Comparison of ENCODE assay signal across 10 mouse cellular contexts in genomic region chr4:101601758-101602157, GRCm38 (mm10). TPM values are rescaled to one million over a fixed set of nuclear protein-coding genes. Genes with fewer than 3 reads are reported as not detected.
A peak's percentile ranks its signal among the peaks of the same experiment; 100 is the strongest.
DNase-seq lines count a peak whose midpoint lies in the region; ATAC-seq and TF ChIP-seq lines count a peak whose summit lies in the region.
"Had no signal": no experiment of that assay in that cellular context is flagged by ENCODE, and none has a peak within 500 bp of the region (broad histone marks: within the 10 kb centered on the region; RNA-seq: fewer than 3 reads in every experiment).

No protein-coding gene starts in this region.

- no peak for DNase-seq in forebrain, postnatal 0 days
- peak; percentile 16 for DNase-seq in embryonic facial prominence, embryonic 10.5 days (ENCODE audit: low spot score)
- peak; percentile 47 for DNase-seq in thymus, postnatal 0 days (ENCODE audit: low spot score)
- DNase-seq in layer of hippocampus, adult 18-20 months (ENCODE audit: low spot score in 2 of 2): no peak
- DNase-seq in right cerebral cortex, adult 2 months (ENCODE audit: low spot score in 2 of 2): no peak

- no peak overlapping the region for H3K9ac ChIP-seq in forebrain, postnatal 0 days
- no peak overlapping the region for H3K9ac ChIP-seq in forebrain, embryonic 13.5 days
- no peak overlapping the region for H3K9ac ChIP-seq in midbrain, embryonic 16.5 days (ENCODE audit: low read depth, low read length)
- no peak overlapping the region for H3K9ac ChIP-seq in midbrain, embryonic 13.5 days (replicated peaks)
- H3K9ac ChIP-seq: embryonic facial prominence, embryonic 15.5 days; intestine, embryonic 15.5 days had no signal

- H3K27me3 ChIP-seq in forebrain, postnatal 0 days (ENCODE audit: insufficient read depth, low read length): no peaks in the 10 kb centered on the region
- H3K27me3 ChIP-seq in forebrain, embryonic 13.5 days: no peaks in the 10 kb centered on the region
- no peaks in the 10 kb centered on the region for H3K27me3 ChIP-seq in midbrain, embryonic 16.5 days (ENCODE audit: control insufficient read depth, insufficient read depth, low read depth, low read length)
- no peaks in the 10 kb centered on the region for H3K27me3 ChIP-seq in midbrain, embryonic 13.5 days
- no peaks in the 10 kb centered on the region for H3K27me3 ChIP-seq in embryonic facial prominence, embryonic 10.5 days (replicated peaks; ENCODE audit: low read depth, poor library complexity, severe bottlenecking)
- H3K27me3 ChIP-seq: embryonic facial prominence, embryonic 15.5 days; intestine, embryonic 15.5 days had no signal

- H3K9me3 ChIP-seq in forebrain, postnatal 0 days (ENCODE audit: low read length): no peaks in the 10 kb centered on the region
- no peaks in the 10 kb centered on the region for H3K9me3 ChIP-seq in forebrain, embryonic 13.5 days (replicated peaks)
- no peaks in the 10 kb centered on the region for H3K9me3 ChIP-seq in midbrain, embryonic 16.5 days (replicated peaks; ENCODE audit: control insufficient read depth, low read length, poor library complexity, severe bottlenecking)
- H3K9me3 ChIP-seq in midbrain, embryonic 13.5 days: no peaks in the 10 kb centered on the region
- H3K9me3 ChIP-seq in embryonic facial prominence, embryonic 10.5 days: no peaks in the 10 kb centered on the region
- H3K9me3 ChIP-seq: embryonic facial prominence, embryonic 15.5 days; intestine, embryonic 15.5 days had no signal

- peak; percentile 56 for TF ChIP-seq CTCF in forebrain, postnatal 0 days (IDR thresholded peaks at IDR 0.05; ENCODE audit: low read depth)

- H3K4me3 ChIP-seq in forebrain, postnatal 0 days (ENCODE audit: low read depth, low read length): no peak overlapping the region
- no peak overlapping the region for H3K4me3 ChIP-seq in forebrain, embryonic 13.5 days
- no peak overlapping the region for H3K4me3 ChIP-seq in midbrain, embryonic 16.5 days (ENCODE audit: low read depth, low read length)
- no peak overlapping the region for H3K4me3 ChIP-seq in midbrain, embryonic 13.5 days (replicated peaks)
- no peak overlapping the region for H3K4me3 ChIP-seq in embryonic facial prominence, embryonic 10.5 days
- H3K4me3 ChIP-seq: embryonic facial prominence, embryonic 15.5 days; intestine, embryonic 15.5 days had no signal

- no peak overlapping the region for H3K4me2 ChIP-seq in forebrain, postnatal 0 days (ENCODE audit: low read depth)
- no peak overlapping the region for H3K4me2 ChIP-seq in forebrain, embryonic 13.5 days
- no peak overlapping the region for H3K4me2 ChIP-seq in midbrain, embryonic 16.5 days (ENCODE audit: low read length)
- no peak overlapping the region for H3K4me2 ChIP-seq in midbrain, embryonic 13.5 days (replicated peaks)
- H3K4me2 ChIP-seq: embryonic facial prominence, embryonic 15.5 days; intestine, embryonic 15.5 days had no signal

- no peak overlapping the region for H3K27ac ChIP-seq in forebrain, postnatal 0 days (ENCODE audit: low read depth, low read length)
- no peak overlapping the region for H3K27ac ChIP-seq in forebrain, embryonic 13.5 days
- H3K27ac ChIP-seq in midbrain, embryonic 16.5 days (ENCODE audit: low read length): no peak overlapping the region
- no peak overlapping the region for H3K27ac ChIP-seq in midbrain, embryonic 13.5 days
- H3K27ac ChIP-seq in embryonic facial prominence, embryonic 10.5 days (replicated peaks): no peak overlapping the region
- H3K27ac ChIP-seq: embryonic facial prominence, embryonic 15.5 days; intestine, embryonic 15.5 days had no signal

- H3K4me1 ChIP-seq in forebrain, postnatal 0 days (ENCODE audit: insufficient read depth): no peaks in the 10 kb centered on the region
- H3K4me1 ChIP-seq in forebrain, embryonic 13.5 days: no peaks in the 10 kb centered on the region
- no peaks in the 10 kb centered on the region for H3K4me1 ChIP-seq in midbrain, embryonic 16.5 days (ENCODE audit: control insufficient read depth, insufficient read depth, low read length)
- no peaks in the 10 kb centered on the region for H3K4me1 ChIP-seq in midbrain, embryonic 13.5 days (replicated peaks)
- no peaks in the 10 kb centered on the region for H3K4me1 ChIP-seq in embryonic facial prominence, embryonic 10.5 days
- H3K4me1 ChIP-seq: embryonic facial prominence, embryonic 15.5 days; intestine, embryonic 15.5 days had no signal

- H3K36me3 ChIP-seq in forebrain, postnatal 0 days (ENCODE audit: insufficient read depth): peaks cover 10% of the 10 kb centered on the region; the same call in 1 of the 2 replicates
- H3K36me3 ChIP-seq in forebrain, embryonic 13.5 days (ENCODE audit: poor library complexity, severe bottlenecking): 0 out of 2 replicates have a peak, but pooled peaks cover 3% of the 10 kb centered on the region
- H3K36me3 ChIP-seq in midbrain, embryonic 16.5 days (ENCODE audit: control insufficient read depth, insufficient read depth, low read length): peaks cover 12% of the 10 kb centered on the region; the same call in 1 of the 2 replicates
- H3K36me3 ChIP-seq in midbrain, embryonic 13.5 days: 0 out of 2 replicates have a peak, but pooled peaks cover 6% of the 10 kb centered on the region
- no peaks in the 10 kb centered on the region for H3K36me3 ChIP-seq in embryonic facial prominence, embryonic 10.5 days (replicated peaks)
- H3K36me3 ChIP-seq: embryonic facial prominence, embryonic 15.5 days; intestine, embryonic 15.5 days had no signal

- ATAC-seq in forebrain, postnatal 0 days: no peak
- ATAC-seq in forebrain, embryonic 13.5 days: no peak
- 0 out of 2 replicates have a peak, but pooled peaks have one; percentile 39 for ATAC-seq in midbrain, embryonic 16.5 days
- no peak for ATAC-seq in midbrain, embryonic 13.5 days
- ATAC-seq: intestine, embryonic 15.5 days had no signal

RNA-seq across cellular contexts. Expression of gene Leprot, which starts 45.8 kb away (rescaled TPM):
- 74.8 and 78.8 TPM in 2 replicates for total RNA-seq in forebrain, postnatal 0 days (2014; rRNA removed)
- polyA plus RNA-seq in forebrain, postnatal 0 days (2015; fragmentation: Nextera tagmentation; extraction: Ambion mirVana): 89.0 and 98.3 TPM in 2 replicates
- polyA plus RNA-seq in forebrain, embryonic 13.5 days (2015; fragmentation: Nextera tagmentation; extraction: Ambion mirVana): 74.2 and 76.6 TPM in 2 replicates
- 108 and 111 TPM in 2 replicates for polyA plus RNA-seq in midbrain, embryonic 16.5 days (2015; fragmentation: Nextera tagmentation; extraction: Ambion mirVana)
- polyA plus RNA-seq in midbrain, embryonic 13.5 days (2015; fragmentation: Nextera tagmentation; extraction: Ambion mirVana): 94.2 and 94.8 TPM in 2 replicates
- polyA plus RNA-seq in embryonic facial prominence, embryonic 10.5 days (2016; fragmentation: Nextera tagmentation; extraction: Ambion mirVana): 59.8 and 67.7 TPM in 2 replicates
- 51.0 and 54.9 TPM in 2 replicates for polyA plus RNA-seq in thymus, postnatal 0 days (2015; fragmentation: Nextera tagmentation; extraction: Ambion mirVana)
- total RNA-seq in layer of hippocampus, adult 18-20 months (2021): 10 to 100 TPM; 27.1 to 29.5 TPM

Comparison
In these comparisons a context has a peak if more than half of its experiments do, and no peak if none do; other contexts are left out.
1. DNase-seq: peak in embryonic facial prominence, embryonic 10.5 days (single experiment) and thymus, postnatal 0 days (single experiment); none in forebrain, postnatal 0 days (single experiment), layer of hippocampus, adult 18-20 months (0 of 2) and right cerebral cortex, adult 2 months (0 of 2).